Comparison of ENCODE assay signal across 10 mouse cellular contexts in genomic region chr13:73116822-73117632, GRCm38 (mm10).
DNase-seq lines count a peak whose midpoint lies in the region; ATAC-seq and TF ChIP-seq lines count a peak whose summit lies in the region.
"Had no signal": no experiment of that assay in that cellular context is flagged by ENCODE, and none has a peak within 500 bp of the region (broad histone marks: within the 10 kb centered on the region; RNA-seq: fewer than 3 reads in every experiment).

No protein-coding gene starts in this region.

- no peaks in the 10 kb centered on the region for H3K36me3 ChIP-seq in limb, embryonic 12.5 days
- no peaks in the 10 kb centered on the region for H3K36me3 ChIP-seq in limb, embryonic 10.5 days
- no peaks in the 10 kb centered on the region for H3K36me3 ChIP-seq in limb, embryonic 14.5 days (ENCODE audit: control insufficient read depth, insufficient read depth, low read length)
- H3K36me3 ChIP-seq: liver, embryonic 15.5 days had no signal

- WGBS in limb, embryonic 12.5 days, result 38% methylated on average over 22 of the region's 22 CpGs
- 66% methylated on average over 22 of the region's 22 CpGs for WGBS in limb, embryonic 10.5 days
- 22% methylated on average over 22 of the region's 22 CpGs for WGBS in limb, embryonic 14.5 days

- H3K4me3 ChIP-seq in limb, embryonic 12.5 days (replicated peaks), result 0 out of 2 replicates have a peak overlapping the region, but pooled peaks have one; percentile 13
- no peak overlapping the region for H3K4me3 ChIP-seq in limb, embryonic 10.5 days
- H3K4me3 ChIP-seq in limb, embryonic 14.5 days (replicated peaks; ENCODE audit: low read length), result no peak overlapping the region
- H3K4me3 ChIP-seq: liver, embryonic 15.5 days had no signal

- H3K9ac ChIP-seq in limb, embryonic 12.5 days (replicated peaks), result no peak overlapping the region
- no peak overlapping the region for H3K9ac ChIP-seq in limb, embryonic 14.5 days (ENCODE audit: low read depth, low read length, severe bottlenecking)
- H3K9ac ChIP-seq: liver, embryonic 15.5 days had no signal

- TF ChIP-seq POLR2A in limb, embryonic 14.5 days (IDR thresholded peaks at IDR 0.05; ENCODE audit: borderline replicate concordance, extremely low read depth, insufficient read depth, insufficient read length), result no peak

- no peaks in the 10 kb centered on the region for H3K9me3 ChIP-seq in limb, embryonic 12.5 days
- no peaks in the 10 kb centered on the region for H3K9me3 ChIP-seq in limb, embryonic 10.5 days (replicated peaks)
- no peaks in the 10 kb centered on the region for H3K9me3 ChIP-seq in limb, embryonic 14.5 days (ENCODE audit: control insufficient read depth, low read length)
- H3K9me3 ChIP-seq: liver, embryonic 15.5 days had no signal

- DNase-seq in cerebellum, postnatal 10 days, result peak; percentile 58
- DNase-seq in cerebellum, adult 18-20 months, result no peak
- no peak for DNase-seq in limb, embryonic 10.5 days (ENCODE audit: low spot score)
- no peak for DNase-seq in limb, embryonic 14.5 days (ENCODE audit: low spot score)
- DNase-seq in retina, embryonic 14.5 days (ENCODE audit: low spot score), result peak; percentile 77
- DNase-seq in urinary bladder, postnatal 25 days (ENCODE audit: low spot score), result no peak
- no peak for DNase-seq in ovary, postnatal 36 days (ENCODE audit: low spot score)

- peak overlapping the region; percentile 43 for H3K4me2 ChIP-seq in limb, embryonic 12.5 days
- peak overlapping the region; percentile 13 for H3K4me2 ChIP-seq in limb, embryonic 14.5 days (replicated peaks; ENCODE audit: low read depth, low read length, severe bottlenecking)
- H3K4me2 ChIP-seq: liver, embryonic 15.5 days had no signal

- peaks cover 27% of the 10 kb centered on the region for H3K27me3 ChIP-seq in limb, embryonic 12.5 days
- peaks cover 16% of the 10 kb centered on the region; the same call in 1 of the 2 replicates for H3K27me3 ChIP-seq in limb, embryonic 10.5 days (ENCODE audit: low read depth, poor library complexity, severe bottlenecking)
- no peaks in the 10 kb centered on the region for H3K27me3 ChIP-seq in limb, embryonic 14.5 days (ENCODE audit: control insufficient read depth, insufficient read depth, low read length)
- H3K27me3 ChIP-seq: liver, embryonic 15.5 days had no signal

- H3K4me1 ChIP-seq in limb, embryonic 12.5 days (replicated peaks), result peaks cover 9% of the 10 kb centered on the region
- H3K4me1 ChIP-seq in limb, embryonic 10.5 days, result peaks cover 5% of the 10 kb centered on the region
- no peaks in the 10 kb centered on the region for H3K4me1 ChIP-seq in limb, embryonic 14.5 days (ENCODE audit: control insufficient read depth, insufficient read depth, low read length)
- H3K4me1 ChIP-seq: liver, embryonic 15.5 days had no signal

- ATAC-seq in limb, embryonic 12.5 days (ENCODE audit: insufficient number of reproducible peaks, insufficient read depth, low FRiP score, low TSS enrichment, low read depth), result no peak
- no peak for ATAC-seq in limb, embryonic 14.5 days (ENCODE audit: low FRiP score, low read depth)
- ATAC-seq: Patski had no signal

- H3K27ac ChIP-seq in limb, embryonic 12.5 days, result no peak overlapping the region
- no peak overlapping the region for H3K27ac ChIP-seq in limb, embryonic 10.5 days
- no peak overlapping the region for H3K27ac ChIP-seq in limb, embryonic 14.5 days (replicated peaks; ENCODE audit: low read depth, low read length)
- H3K27ac ChIP-seq: liver, embryonic 15.5 days had no signal

Comparison
In these comparisons a context has a peak if more than half of its experiments do, and no peak if none do; other contexts are left out.
1. DNase-seq: peak in cerebellum, postnatal 10 days (2 of 2) and retina, embryonic 14.5 days (single experiment); none in cerebellum, adult 18-20 months (0 of 2), limb, embryonic 10.5 days (single experiment), limb, embryonic 14.5 days (single experiment), urinary bladder, postnatal 25 days (single experiment) and ovary, postnatal 36 days (single experiment).